Mouse (Mus musculus): ENCODE results near the gene Sv2b.
"Not testable (repeated sequence)": the region's sequence is repeated elsewhere in the genome, so short reads cannot be mapped to it uniquely, and the experiment has no call there.

Sv2b gene

DNA sequence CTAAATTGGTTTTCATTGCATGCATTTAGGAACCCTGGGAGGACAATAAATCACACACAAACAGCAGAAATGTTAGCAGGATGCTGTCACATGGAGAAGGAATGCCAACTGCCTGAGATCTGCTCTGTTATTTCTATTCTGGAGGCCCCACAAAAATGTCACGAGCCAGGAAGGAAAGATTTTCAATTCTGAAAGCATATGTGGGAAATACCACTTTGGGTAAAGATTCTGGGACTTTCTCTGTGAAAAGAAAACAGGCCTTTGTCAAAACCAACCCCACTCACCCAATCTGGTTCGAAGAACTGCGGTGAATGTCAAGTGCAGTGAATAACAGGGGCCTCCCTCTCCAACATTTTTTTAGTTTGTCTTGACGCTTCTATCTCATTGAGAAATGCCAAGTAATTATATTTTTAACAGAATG lies 99.8 kb downstream of the Sv2b start:
- peak; percentile 65 for DNase-seq (ENCODE audit: low read depth, low spot score)

DNA sequence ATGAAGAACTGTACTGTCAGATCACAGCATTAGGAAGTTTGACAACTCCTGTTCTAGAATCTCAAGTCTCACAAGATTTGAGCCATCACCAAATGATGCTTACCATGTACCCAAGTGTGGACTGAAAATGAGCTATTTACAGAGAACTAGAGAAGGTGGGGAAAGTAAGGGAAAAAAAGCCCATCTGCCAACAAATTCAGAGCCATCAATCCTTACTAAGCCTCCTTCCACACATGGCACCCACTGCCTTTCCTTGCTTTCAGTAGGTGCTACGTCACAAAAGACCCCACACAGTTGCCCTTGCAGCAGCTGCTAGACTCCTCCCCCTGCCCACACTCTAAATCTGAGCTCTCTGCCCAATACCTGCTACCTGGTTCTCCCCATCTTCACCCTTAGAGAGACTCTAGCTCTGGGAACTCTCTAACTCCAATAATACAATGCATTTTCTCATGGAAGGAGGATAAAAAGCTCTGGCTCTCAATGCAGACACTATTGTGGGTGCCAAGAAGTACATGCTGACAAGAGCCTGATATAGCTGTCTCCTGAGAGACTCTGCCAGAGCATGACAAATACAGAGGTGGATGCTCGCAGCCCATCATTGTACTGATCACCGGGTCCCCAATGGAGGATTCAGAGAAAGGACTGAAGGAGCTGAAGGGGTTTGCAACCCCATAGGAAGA lies 101.0 kb downstream of the Sv2b start:
- no peak for DNase-seq (ENCODE audit: low read depth, low spot score)

DNA sequence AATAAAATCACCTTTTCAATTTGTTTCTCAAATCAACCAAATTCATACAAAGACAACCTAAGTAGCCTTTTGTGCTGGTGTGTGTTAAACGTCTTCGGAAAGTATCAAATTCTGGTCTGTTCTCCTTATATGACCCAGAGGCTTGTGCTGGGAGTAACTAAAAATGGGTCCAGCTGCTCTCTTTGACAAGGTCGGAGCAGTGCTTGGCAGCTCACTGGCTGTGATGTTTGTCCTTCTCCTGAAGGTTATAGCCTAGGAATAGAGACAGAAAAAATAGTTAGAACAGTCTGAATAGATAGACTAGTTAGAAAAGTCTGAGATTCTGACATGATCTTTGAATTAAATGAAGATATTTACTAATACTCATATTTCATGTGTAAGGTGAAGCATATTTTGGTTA lies 102.4 kb downstream of the Sv2b start:
- no peak for DNase-seq (ENCODE audit: low read depth, low spot score)

DNA sequence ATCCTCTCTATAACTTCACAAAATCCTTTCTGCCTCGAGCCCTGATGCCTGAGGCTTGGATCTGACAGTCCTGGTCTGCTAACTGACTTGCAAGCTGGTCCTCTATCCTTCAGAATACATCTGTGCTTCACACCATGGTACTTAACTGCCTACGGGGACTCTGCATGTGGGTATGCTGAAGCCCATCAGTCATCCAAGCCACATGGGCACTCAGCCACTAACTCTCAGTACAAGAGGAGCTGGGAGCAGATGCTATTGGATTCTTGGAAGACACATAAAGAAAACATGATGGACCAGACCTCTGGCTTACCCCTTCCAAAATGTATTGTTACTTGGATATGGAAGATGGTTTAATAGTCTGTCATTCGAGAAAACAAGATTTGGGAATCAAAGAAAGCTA lies 103.7 kb downstream of the Sv2b start:
- no peak for DNase-seq (ENCODE audit: low read depth, low spot score)

DNA sequence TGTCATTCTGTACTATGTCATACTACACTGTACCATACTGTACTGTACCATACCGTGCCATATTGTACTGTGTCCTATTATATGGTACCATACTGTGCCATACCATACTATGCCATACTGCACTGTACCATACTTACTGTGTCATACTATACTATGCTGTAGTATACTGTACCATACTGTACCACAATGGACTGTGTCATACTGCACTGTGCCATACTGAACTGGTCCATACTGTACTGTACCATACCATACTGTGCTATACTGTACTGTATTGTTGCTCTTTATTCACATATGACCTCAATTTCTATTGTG lies 114.2 kb downstream of the Sv2b start:
- DNase-seq (ENCODE audit: low read depth, low spot score), result not testable (repeated sequence)

DNA sequence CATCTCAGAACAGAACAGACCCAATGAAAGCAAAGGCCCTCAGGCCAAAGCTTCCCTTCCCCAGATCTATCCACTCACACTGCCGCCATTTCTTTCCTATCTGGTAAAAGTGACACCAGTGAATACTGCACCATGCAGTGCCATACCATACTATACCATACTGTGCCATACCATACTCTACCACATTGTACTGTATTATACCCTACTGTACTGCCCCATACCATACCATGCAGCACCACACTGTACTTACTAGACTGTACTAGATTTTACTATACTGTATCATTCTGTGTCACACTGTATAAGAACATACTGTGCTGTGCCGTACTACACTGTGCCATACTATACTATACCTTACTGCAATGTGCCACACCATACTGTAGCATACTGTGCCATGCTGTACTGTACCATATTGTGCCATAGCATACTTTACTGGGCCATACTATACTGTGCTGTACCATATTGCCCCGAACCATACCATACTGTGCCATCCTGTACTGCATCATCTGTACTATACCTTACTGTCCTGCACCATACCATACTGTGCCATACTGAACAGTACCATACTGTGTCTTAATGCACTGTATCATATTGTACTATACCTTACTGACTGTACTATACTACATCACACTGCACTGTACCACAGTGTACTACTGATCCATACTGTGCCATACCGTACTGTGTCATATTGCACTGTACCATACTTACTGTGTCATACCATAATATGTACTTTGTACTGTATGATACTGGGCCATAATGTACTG lies 114.7 kb downstream of the Sv2b start:
- no peak for DNase-seq (ENCODE audit: low read depth, low spot score)

DNA sequence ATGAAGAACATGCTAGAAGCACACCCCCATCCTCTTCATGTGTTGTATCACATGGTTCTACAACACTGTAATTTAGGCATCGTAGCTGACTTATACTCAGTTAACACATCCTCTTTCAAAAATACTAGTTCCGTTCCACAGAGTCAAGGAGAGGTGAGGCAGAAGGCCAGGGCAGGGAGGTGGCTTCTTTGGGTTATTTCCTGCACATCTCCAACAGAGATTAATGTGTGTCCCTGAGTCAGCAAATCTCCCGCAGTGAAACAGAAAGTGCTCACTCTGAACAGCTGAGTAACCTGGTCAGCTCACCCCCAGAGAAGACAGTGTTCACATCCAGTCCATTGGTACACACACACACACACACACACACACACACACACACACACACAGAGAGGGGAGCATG lies 118.9 kb downstream of the Sv2b start:
- DNase-seq (ENCODE audit: low read depth, low spot score), result no peak

DNA sequence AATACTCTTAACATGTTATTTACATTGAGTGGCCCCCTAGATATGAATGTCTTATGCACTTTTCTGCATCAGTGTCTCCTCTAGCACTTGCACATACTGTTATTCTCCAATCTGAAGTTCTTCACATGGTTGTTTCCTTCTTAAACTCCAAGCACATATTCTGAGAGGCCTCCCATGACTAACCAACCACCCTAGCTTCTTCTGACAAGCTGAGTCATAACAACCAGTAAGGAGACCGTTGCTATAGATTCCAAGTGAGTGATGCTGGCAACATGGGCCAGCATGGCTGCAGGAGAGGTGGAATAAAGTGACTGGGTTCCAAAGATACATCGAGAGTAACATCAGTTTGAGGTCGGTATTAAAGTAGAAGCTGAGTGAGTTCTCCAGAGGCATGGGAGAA lies 134.0 kb downstream of the Sv2b start:
- DNase-seq (ENCODE audit: low read depth, low spot score), result no peak

DNA sequence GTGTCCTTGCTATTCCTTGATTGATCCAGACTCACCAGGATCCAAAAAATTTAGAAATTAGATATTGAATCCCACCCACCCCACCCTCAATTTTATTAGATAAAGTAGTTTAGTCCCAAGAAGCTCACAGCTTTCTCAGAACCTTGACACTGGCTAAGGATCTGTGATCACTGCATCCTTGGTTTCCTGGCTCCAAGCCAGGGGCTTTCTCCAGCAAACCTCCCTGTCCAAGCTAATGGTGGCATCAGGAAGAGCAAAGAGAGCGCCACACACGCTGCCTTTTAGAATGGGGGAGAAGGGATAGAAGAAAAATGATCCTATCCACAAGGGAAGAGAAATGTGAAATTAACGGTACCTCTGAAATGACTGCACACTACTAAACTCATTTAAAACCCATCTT lies 141.6 kb downstream of the Sv2b start:
- DNase-seq (ENCODE audit: low read depth, low spot score), result no peak

DNA sequence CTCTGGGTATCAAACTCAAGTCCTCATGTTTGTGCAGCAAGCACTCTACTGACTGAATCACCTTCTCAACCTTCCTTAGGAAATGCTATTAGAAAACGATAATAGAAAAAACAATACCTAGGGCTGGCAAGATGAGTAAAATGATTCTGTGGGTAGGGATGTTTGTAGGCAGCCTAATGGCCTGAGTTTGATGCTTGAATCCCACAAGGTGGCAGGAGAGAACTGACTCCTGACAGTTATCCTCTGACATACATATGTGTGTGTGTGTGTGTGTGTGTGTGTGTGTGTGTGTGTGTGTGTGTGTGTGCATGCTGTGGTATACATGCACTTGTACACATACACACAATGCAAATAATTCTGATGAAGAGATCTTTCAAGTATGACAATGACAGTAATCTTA lies 161.9 kb downstream of the Sv2b start:
- DNase-seq (ENCODE audit: low read depth, low spot score), result no peak

DNA sequence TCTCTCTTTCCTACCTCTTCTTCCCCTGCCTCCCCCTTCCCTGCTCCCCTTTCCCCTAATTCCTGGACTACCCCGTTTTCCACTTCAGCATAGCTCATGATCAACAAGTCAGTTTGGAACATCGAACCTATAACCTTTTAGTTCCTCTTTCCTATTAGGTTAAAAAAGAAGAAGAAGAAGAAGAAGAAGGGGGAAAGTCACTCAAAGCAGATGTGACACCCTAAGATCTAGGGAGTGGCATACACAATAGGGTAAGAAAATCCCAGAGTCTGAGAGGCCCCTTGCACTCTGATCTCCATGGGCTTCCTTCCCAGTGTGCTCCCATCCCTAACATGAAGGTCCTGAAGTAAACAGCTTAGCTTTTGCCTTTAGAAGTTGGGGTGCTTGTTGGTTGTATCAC lies 166.3 kb downstream of the Sv2b start:
- no peak for DNase-seq (ENCODE audit: low read depth, low spot score)

DNA sequence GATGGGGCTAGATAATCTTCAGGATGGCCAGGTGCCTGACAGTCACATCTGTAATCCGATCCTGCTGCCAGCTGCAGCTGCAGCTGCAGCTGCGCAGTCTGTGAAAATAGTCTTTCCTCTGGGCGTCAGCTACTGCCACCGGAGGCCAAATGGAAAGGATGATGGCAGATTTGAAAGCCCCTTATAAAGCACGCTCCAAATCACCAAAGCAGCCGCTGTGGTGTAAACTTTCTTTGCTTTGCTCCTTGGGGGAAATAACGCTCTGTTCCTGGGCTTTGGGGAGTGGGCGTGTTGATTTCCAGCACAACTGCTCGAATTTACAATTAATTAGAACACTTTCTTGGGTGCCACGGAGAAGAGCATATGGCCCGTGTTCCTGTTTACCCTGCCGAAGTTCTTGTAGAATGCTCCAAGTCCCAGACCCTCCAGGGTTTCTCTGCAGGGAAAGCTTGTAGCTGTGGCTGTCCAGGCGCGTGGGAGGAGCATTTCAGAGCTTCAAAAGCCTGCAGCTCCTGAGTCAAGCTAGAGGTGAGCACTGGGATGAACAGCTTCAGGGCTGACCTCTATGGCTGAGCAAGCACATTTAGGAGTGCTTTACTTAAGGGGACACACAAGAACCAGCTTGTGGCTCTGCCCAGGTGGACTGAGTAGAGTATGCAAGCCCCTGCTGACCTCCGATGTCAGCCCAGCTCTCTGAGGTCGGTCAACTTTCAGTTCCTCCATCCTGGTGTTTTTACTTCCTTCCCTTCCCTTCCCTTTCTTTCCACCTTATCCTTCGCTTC lies 167.0 kb downstream of the Sv2b start:
- DNase-seq (ENCODE audit: low read depth, low spot score), result no peak

DNA sequence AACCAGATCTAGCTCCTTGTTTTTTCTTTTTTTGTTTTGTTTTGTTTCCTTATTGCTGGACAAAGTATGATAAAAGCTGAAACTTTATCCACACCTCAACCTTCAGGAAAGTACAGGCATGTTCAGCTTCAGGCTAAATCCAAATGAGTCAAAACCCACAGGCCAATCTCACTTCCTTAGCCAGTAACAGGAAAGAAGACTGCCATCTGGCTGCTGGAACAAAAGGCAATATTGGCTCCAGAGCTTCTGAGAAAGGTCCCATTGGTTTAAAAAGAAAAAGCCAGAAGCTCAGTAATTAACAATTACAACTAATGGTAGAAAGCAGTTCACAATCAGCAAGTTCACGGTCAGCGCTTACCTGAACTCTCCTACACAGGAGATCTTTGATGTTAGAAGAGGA lies 169.8 kb downstream of the Sv2b start:
- DNase-seq (ENCODE audit: low read depth, low spot score), result no peak

DNA sequence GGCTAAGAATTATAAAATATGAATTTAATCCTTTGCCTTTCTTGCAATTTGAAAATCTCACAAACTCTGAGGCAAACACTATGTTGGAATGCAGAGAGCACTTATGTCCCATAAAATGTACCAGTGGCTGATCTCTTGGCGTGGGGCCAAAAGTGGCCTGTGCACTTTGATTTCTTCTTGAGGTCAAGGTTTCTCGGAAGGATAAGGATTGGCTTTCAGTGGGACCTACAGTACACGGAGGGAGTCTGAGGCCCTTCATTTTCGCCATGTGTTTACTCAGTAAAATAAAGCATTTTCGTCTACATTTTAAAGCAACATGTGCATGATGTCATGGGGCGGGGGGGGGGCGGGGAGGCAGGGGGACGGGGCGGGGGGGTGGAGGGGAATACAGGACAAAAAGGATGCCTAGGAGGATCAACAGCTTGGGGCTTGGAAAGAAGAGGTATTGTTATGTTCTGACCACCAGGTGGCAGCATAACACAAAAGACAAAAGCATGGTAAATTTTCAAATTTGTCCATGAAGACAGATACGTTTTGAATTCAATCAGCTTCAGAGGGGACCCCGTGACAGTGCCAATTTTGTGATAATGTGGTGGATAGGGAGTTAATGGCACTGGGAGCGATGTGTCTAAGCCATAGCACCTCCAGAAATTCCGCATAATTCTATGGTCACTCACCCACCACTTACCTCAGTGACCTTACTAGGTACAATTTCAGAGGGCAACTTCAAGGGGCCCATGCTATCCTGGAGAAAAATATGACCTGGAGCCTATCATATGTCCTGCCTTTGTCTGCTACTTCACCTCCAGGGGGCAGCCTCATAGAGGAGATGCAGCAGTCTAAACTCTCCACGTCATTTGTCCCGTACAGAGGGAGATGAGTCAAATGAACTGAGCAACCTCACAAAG lies 174.1 kb downstream of the Sv2b start:
- DNase-seq (ENCODE audit: low read depth, low spot score), result peak; percentile 52

DNA sequence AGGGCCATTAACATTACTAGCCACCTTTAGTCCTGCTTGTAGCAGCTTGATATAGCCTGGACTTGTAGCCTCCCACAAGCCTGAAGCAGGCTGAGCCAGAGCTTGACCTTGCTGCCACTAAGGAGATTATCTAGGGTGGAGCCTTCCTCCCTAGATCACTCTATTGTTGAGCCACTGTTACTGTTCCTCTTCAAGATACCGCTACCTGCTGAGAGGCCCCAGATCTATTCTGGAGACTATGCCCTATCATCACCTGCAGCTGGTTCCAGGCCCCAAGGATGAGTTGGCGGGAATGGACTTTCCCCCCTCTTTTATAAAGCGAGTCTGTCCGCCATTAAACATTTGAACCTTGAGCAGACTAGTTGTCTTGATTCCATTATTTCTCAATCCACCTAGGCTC lies 181.0 kb downstream of the Sv2b start:
- DNase-seq (ENCODE audit: low read depth, low spot score), result no peak

DNA sequence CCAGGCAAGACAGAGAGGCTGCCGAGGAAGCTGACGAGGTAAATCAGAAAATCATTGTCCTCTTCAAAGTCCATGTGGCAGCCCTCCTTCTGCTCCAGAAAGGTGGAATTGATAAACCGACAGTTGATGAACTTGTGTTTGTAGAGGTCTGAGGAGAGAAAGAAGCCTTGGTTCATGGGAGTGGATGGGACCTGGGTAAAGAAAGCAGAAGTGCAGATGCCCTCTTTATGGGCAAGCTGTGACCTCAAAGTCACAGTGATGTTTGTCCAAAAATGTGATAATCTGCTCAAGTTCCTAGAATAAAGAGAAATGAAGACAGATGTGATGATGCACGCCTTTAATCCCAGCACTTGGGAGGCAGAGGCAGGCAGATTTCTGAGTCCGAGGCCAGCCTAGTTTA lies 185.0 kb downstream of the Sv2b start:
- no peak for DNase-seq (ENCODE audit: low read depth, low spot score)

DNA sequence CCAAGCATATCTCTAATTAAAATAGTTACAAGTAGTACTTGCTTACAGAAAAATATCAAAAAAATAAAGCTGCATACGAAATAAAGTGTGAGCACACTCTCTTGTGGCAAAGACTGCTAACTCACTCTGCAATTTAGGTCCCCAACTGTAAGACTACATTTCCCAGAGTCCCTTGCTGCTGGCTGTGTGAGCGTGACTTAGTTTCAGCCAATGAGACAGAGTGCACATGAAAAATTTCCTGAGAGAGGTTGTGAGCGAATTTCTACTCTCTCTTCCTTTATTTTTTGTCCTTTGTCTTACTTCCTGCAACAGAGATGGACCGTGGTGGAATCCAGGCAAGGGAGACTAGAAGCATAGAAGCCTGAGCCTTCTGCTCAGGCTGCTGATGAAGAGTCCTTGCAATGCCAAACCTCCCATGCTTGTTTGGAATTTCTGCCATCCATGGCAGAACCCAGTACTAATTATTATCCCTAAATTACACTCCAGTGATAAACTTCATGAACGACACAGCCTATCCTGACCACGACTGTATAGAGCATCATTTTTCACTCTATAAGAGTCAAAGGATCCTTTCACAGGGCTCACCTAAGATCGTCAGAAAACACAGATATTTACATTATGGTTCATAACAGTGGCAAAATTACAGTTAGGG lies 190.9 kb downstream of the Sv2b start:
- peak; percentile 68 for DNase-seq (ENCODE audit: low read depth, low spot score)

DNA sequence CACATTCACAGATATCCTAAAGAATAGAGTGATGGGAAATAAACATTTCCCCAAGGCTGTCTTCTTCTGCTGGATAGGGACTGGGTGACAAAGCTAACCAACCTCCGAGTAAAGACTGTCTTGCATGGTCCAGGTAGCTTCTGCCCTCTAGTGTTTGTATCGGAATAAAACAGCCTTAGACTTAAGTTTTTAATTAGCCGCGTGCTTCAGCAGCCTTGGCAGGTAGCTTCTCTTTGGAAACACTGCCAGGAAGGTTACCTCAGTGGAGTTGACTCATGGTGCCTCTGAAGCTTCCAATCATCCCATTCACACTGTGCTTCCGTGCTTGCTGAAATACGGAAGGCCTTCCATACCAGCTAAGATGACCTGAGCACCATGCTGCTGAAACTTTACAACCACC lies 198.4 kb downstream of the Sv2b start:
- peak; percentile 69 for DNase-seq (ENCODE audit: low read depth, low spot score)

DNA sequence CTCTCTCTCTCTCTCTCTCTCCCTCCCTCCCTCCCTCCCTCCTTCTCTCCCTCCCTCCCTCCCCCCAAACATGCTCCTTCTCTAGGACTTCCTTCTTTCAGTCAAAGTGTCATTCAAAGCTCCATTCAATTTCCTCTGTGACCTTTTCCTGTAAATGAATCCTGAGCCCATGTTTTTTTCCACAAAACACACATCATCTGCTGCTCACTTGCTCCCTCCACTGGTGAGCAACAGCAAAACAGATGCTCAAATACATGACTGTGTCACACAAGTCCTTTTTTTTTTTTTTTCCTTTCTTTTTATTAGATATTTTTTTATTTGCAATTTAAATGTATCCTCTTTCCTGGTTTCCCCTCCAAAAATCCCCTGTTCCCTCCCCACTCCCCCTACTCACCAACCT lies 201.6 kb downstream of the Sv2b start:
- DNase-seq (ENCODE audit: low read depth, low spot score), result no peak

DNA sequence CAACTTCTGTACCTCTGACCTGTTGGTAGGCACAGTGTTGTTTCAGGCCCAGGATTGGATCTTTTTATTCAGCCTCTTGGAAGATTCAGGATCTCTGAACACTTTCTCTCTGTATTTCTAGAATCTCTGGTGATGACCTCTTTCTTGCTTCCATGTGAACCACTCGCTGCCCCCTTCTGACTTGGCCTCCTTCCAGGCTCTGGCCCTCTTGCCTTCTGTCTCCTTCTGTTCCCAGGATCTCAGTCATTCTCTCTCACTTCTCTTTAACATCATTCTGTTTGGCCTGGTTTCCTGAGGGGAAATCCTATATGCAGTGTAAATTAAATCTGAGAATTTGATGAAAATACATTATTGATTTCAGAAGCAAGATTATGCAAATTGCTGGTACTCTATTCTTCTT lies 205.2 kb downstream of the Sv2b start:
- no peak for DNase-seq (ENCODE audit: low read depth, low spot score)
